Mouse (Mus musculus) heart, adult 9 months (tissue): ENCODE measurements around the gene Cib2.

Source experiments
- DNase-seq, 2 experiments: peaks; one replicate each; pipeline ENCODE4 v3.0.0; 2022; ENCODE audit warnings: low spot score in 2 of 2

Cib2 gene

GRCm38 (mm10) chr9:54544954-54545315 lies 15.1 kb downstream of the Cib2 start:
- DNase-seq = no peak

GRCm38 (mm10) chr9:54544212-54544953 lies 15.6 kb downstream of the Cib2 start:
- DNase-seq = no peak

DNA sequence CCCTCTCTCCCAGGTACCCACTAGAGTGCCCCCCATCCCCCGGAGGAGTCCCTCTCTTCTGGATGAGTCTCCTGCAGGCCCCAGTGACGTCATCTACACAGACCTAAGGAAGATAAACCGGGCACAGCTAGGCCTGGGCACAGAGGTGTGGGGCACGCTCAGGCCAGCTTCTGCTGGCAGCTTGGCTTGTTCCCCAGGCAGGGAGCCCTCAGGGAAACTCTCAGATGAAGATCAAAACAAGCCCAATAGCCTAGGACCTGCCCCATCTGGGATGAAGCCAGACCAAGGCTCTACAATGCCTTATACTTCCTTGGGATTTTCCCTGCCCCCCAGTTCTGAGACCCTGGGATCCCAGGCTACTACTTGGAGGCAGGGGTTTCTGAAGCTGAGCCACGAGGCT lies 19.2 kb downstream of the Cib2 start:
- DNase-seq = no peak

- DNase-seq = no peak
Observed at GRCm38 (mm10) chr9:54538684-54539083, 21.3 kb downstream of the Cib2 start, which contains the start of gene Sh2d7. TSS of gene Sh2d7 (plus strand) at chr9:54538984.

DNA sequence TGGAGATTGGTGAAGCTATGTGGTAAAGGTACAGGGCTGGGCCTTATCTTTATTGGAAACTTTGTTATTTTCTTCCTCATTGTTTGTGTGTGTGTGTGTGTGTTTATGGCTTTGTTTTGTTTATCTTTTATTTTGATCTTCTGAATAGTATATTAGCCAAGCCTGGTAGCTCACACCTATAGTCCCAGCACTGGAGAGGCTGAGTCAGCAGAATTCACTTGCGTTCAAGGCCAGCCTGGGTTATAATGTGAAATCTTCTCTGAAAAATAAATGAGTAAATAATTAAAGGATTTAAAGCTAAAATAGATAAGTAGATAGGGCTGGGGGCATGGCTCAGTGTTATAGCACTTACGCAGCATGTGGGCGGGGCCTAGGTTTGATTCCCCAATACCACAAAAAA lies 21.8 kb downstream of the Cib2 start:
- no peak for DNase-seq

- no peak for DNase-seq
Observed at GRCm38 (mm10) chr9:54537480-54537879, 22.5 kb downstream of the Cib2 start.

DNA sequence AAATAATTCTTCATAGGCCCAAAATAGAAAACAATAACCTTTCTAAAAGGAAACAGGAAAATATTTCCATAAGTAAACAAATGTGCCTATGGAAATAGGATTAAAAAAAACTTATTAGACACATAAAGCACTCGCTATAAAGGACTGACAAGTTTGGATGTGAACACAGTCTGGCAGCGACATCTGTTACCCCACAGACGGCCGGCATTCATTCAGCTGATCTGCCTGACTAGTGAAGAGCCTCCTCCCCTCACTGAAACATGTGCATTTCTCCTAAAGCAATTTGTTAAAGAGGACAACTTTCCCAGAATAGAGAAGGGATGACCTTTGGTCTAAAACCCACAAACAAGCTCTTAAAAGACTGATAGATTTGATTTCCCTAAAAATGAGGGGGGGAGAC lies 23.0 kb downstream of the Cib2 start:
- DNase-seq = no peak

DNA sequence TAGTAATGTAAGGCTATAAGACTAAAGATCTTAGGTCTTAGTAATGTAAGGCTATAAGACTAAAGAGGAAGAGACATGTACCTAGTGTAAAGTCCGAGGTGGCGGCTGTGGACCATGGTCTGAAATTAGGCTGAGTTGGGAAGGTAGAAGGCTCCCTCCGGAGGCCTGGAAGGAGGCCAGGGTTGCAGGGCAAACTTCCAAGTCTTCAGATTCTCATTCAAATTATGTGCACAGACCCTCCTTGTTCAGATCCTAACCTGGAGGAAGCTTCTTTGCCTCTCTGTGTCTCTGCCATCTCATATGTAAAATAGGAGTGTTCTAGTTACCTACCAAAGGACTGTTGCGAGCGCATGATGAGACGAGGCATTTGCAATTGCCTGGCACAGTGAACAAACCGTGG lies 23.8 kb downstream of the Cib2 start:
- DNase-seq = no peak

DNA sequence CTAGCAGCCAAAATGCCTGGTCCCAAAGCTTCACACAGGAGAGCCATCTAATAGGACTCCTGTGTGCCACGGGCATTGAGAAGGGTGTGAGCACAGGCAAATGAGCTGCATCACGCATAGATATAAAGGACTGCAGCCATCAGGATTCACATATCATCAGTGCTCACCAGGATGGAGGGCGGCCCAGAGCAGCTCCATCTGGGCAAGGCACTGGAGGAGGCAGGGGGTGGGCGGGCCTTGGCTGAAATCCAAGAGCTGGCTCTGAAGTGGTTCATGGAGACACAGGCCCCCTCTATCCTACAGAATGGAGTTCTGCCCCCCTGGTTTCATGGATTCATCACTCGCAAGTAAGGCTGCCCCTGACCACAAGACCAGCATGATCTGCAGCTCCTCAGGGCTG lies 26.0 kb downstream of the Cib2 start:
- no peak for DNase-seq

GRCm38 (mm10) chr9:54532926-54533325 lies 27.1 kb downstream of the Cib2 start:
- no peak for DNase-seq

- DNase-seq = no peak
Observed at GRCm38 (mm10) chr9:54531421-54531820, 28.6 kb downstream of the Cib2 start.

DNA sequence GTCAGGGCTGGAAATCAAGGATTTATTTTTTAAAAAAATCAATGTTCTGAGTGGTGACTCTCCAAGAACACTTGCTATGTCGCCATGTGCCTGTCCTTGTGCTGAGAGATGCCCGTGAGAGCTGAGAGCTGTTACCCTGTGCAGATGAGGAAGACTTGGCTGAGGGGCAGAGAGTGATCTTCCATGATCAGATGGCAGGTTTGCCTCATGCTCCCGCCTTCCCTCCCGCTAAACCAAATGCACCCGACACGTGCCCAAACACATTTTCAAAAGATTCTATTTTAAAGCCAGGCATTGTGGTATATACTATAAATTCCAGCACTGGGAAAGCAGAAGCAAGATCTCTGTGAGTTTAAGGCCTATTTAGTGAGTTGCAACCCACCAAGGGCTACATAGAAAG lies 29.2 kb downstream of the Cib2 start:
- no peak for DNase-seq

GRCm38 (mm10) chr9:54529950-54530349 lies 30.1 kb downstream of the Cib2 start:
- no peak for DNase-seq

DNA sequence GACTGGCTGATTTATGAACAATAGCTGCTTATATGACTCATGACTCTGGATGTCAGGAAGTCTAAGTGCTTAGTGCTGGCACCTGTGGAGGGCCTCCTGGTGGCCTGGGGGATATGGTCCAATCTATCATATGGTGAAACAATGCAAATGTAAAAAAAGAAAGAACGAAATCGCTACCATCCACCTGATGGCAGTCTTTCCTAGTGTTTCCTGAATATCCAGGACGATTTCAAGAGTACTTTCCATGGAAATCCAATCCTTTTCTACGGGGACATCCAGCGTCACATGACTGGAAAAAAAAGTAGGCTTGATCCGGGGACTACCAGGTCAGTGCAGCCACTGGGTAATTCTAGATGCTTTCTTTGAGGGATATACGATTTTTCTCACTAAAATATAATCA lies 32.3 kb downstream of the Cib2 start:
- DNase-seq = no peak

DNA sequence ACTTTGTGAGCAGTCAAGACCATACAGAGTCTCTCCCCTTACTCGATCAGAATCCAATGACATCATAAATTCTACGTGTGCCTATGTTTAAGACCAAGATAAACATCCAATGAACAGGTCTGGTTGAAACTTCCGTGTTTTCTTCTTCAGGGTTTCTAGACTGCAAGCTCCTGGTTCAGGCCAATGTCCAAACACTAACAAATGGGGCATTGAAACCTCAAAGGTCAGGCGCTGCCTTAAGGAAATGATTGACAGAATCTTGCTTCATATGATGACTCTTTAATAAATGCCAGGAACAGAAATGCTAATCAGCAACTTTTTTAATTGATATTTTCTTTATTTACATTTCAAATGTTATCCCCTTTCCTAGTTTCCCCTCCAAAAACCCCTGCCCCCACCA lies 39.7 kb downstream of the Cib2 start:
- no peak for DNase-seq

- DNase-seq = no peak
Observed at GRCm38 (mm10) chr9:54518921-54519320, 41.1 kb downstream of the Cib2 start.

- DNase-seq = no peak
Observed at GRCm38 (mm10) chr9:54515991-54516390, 44.0 kb downstream of the Cib2 start.

DNA sequence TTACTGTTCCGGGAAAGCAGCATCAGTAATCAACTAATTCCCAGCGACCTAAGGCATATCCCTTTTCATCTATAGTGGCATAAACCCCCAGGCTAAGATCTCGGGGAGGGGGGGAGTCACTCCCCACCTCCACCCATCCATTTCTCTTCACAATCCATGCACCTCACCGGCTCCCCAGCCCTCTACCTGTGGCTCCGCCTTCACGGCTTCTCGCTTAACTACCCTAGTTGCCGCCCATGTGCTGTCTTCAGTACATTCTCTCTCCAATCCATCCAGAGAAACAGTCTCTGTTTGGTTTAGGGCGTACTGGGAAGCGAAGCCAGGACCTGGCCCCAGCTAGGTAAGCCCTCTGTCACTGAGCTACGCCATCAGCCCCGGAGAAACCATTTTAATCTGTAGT lies 57.1 kb downstream of the Cib2 start:
- DNase-seq = no peak

- DNase-seq = no peak
Observed at GRCm38 (mm10) chr9:54502111-54502495, 57.9 kb downstream of the Cib2 start.

GRCm38 (mm10) chr9:54501453-54502110 lies 58.4 kb downstream of the Cib2 start, which contains the start of gene Dmxl2:
TSS of gene Dmxl2 (minus strand) at chr9:54501626.
- peak; percentile 92 for DNase-seq

DNA sequence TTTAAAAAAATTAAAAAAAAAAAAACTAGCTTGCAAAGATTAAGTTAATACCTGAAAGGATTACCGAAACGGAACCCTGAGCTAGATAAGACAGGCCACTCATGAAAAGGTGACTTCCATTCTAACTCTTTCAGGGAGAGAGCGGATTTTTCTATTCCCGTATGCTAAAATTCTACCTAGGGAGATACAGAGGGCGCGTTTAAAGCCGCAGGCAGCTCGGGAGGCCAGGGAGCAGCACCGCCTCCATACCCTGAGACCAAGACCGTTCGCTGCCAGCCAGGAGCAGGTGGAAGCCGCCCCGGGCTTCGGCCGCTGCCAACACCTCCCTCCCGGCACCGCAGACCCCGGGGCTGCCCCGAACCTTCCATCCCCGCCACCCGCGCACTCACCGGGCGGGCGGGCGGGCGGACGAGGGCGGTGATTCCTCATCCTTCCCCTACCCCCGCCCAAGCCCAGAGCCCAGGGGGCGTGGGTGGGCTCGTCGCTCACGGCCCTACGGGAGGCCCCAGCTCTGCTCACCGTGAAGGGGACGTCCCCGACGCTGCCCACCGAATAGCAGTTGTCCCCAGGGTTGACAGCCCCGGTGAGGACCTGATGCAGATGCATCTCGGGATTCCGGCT lies 59.1 kb downstream of the Cib2 start:
- peak in 1 of 2 experiments; percentile 31 for DNase-seq

- DNase-seq = no peak
Observed at GRCm38 (mm10) chr9:54499791-54500190, 60.2 kb downstream of the Cib2 start.

GRCm38 (mm10) chr9:54499291-54499690 lies 60.7 kb downstream of the Cib2 start:
- DNase-seq = no peak
